Mouse (Mus musculus) heart, postnatal 10 days (tissue): ENCODE results near the gene Evi5. TPM values are rescaled to one million over a fixed set of nuclear protein-coding genes. Genes with fewer than 3 reads are reported as not detected.

ENCODE experiments used
- DNase-seq, 2 experiments: peaks; one replicate each; pipeline ENCODE4 v3.0.0; 2021
- intact Hi-C: fragments of 180-260 bp; cut with DNase I; formaldehyde crosslinking; loops from one replicate; pipeline ENCODE4 v1.15.1; 2025
- total RNA-seq, 2 experiments: library from RNA; stranded (reverse); gene quantifications; 2 replicates each; pipeline ENCODE4 v1.2.3; 2021

The Evi5 gene
- total RNA-seq, 2 experiments from 2014 or later: 38.8 to 39.6 TPM

GRCm38 (mm10) chr5:107829998-107830560, 44.8 kb downstream of the Evi5 start, which contains the start of gene Ube2d2b:
TSS of gene Ube2d2b (plus strand) at chr5:107830099.
- no peak for DNase-seq
- intact Hi-C loops: no loop called here

GRCm38 (mm10) chr5:107822521-107822920, 52.4 kb downstream of the Evi5 start:
- DNase-seq: no peak
- intact Hi-C loops: no loop called here

- intact Hi-C loops: no loop called here
- DNase-seq: peak in 1 of 2 experiments; percentile 30
These were observed 60.3 kb downstream of the Evi5 start for GRCm38 (mm10) chr5:107814651-107815050.

DNA sequence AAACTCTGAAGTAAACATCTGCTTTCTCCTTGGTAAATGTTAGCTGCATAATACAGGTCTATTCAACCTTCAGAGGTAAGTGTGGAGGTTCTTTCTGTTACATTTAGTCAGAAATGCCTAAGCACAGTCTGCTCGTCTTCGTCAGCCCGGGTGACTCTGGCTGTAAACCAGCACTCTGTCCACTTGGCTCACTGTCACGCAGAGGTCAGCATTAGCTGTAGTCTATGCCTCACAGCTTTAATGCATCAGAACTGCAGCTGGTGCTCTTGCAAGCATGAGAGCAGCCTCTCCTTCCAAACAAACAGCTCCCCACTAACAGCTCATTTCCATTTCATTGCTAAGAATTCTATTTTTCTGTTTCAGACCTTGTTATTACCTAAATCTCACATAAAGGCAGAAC, 67.4 kb downstream of the Evi5 start:
- intact Hi-C loops: no loop called here

GRCm38 (mm10) chr5:107802621-107803020, 72.3 kb downstream of the Evi5 start:
- intact Hi-C loops: no loop called here
- no peak for DNase-seq

More for the DNA sequence above, 67.4 kb downstream of the Evi5 start:
- peak; percentile 67 to 75 for DNase-seq

- no peak for DNase-seq
- intact Hi-C loops: no loop called here
These were observed 73.7 kb downstream of the Evi5 start for GRCm38 (mm10) chr5:107801234-107801633.

GRCm38 (mm10) chr5:107798290-107798689, 76.6 kb downstream of the Evi5 start:
- intact Hi-C loops: loop anchor here (5.0 to 10.0 kb wide), 2 partner anchors 186 to 197 kb away; no protein-coding TSS in a partner anchor
- DNase-seq: no peak

DNA sequence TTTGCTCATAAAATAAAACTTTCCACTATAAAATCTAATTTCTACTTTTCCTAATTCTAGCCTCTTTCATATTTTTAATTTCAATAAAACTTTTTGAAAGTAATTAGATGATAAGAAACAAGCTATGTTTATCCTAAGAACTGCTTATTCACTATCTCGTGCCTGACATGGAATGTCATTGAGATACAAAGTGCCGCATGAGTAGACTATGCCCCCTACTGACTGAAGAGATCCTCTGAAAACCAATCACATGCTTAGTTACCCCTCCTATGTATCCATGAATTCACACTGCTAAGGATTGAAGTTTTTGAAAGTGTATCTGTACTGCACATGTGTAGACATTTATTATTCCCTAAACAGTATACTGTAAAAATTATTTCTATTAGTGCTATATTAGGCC, 81.0 kb downstream of the Evi5 start:
- intact Hi-C loops: loop anchor here (10.0 kb wide), 1 partner anchor 201 kb away; no protein-coding TSS in a partner anchor
- DNase-seq: no peak

DNA sequence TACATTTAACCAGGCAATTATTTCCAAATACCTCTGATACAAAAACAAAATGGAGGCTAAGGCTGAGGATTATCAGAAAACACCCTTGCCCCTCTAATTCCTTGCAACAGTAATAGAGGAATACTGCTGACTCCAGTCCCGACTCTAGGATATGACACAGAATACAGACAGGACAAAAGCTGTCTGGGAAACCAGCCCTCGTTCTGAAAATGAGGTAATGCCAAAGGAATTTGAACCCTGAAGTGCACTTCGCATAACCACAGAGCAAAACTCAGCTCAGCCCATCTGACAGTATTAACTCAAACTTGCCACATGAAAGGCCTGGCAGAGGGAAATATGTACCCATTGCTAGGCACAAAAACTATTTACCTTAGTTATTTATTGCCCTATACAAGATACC, 81.6 kb downstream of the Evi5 start:
- intact Hi-C loops: loop anchor here (10.0 kb wide), 1 partner anchor 202 kb away; no protein-coding TSS in a partner anchor
- DNase-seq: peak; percentile 55 to 65

DNA sequence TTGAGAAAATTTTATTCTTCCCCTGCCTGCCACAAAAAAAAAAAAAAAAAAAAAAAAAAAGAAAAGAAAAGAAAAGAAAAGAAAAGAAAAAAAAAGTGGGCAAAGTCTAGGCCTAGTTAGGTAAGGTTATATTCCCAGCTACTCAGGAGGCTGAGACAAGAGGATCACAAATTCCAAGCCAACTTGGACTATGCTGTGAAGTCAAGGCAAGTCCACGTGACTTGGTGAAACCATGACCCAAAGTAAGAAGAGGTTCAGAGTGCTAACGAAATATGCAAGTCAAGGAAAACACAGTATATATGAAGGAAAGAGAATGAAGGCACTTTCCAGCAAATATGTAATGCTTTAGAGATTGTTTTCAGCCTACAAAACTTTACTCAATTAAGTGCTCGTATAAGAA, 82.4 kb downstream of the Evi5 start:
- DNase-seq: no peak
- intact Hi-C loops: loop anchor here (10.0 kb wide), 1 partner anchor 202 kb away; no protein-coding TSS in a partner anchor

- no peak for DNase-seq
- intact Hi-C loops: loop anchor here (10.0 kb wide), 1 partner anchor 203 kb away; no protein-coding TSS in a partner anchor
These were observed 82.9 kb downstream of the Evi5 start for GRCm38 (mm10) chr5:107791966-107792365.

DNA sequence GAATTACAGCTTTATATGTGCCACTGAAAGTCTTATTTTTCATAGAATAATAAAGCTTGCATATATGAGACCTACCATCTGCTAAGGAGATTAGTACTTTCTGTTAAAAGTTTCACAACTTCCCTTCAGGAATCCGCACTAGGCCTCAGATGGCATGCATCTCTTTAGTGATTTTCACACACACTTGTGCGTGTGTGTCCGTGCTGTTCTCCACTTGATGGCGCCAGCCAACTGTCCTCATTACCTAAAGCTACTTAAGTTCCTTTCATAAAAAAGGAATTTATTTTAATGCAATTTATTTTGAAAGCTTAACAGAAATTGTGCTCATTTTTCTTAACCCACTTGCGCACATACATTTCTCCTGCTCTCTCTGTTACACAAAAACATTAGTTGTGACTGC, 85.4 kb downstream of the Evi5 start:
- peak; percentile 15 to 44 for DNase-seq
- intact Hi-C loops: loop anchor here (2.0 kb wide), 1 partner anchor 101 kb away; no protein-coding TSS in a partner anchor

GRCm38 (mm10) chr5:107787682-107788443, 87.0 kb downstream of the Evi5 start:
- DNase-seq: no peak
- intact Hi-C loops: loop anchor here (2.0 kb wide), 1 partner anchor 103 kb away; no protein-coding TSS in a partner anchor

- intact Hi-C loops: no loop called here
- DNase-seq: no peak
These were observed 92.5 kb downstream of the Evi5 start for GRCm38 (mm10) chr5:107782360-107782759.

GRCm38 (mm10) chr5:107778763-107779162, 96.1 kb downstream of the Evi5 start:
- intact Hi-C loops: no loop called here
- DNase-seq: no peak

- intact Hi-C loops: no loop called here
- DNase-seq: no peak
These were observed 97.4 kb downstream of the Evi5 start for GRCm38 (mm10) chr5:107777545-107777830.

DNA sequence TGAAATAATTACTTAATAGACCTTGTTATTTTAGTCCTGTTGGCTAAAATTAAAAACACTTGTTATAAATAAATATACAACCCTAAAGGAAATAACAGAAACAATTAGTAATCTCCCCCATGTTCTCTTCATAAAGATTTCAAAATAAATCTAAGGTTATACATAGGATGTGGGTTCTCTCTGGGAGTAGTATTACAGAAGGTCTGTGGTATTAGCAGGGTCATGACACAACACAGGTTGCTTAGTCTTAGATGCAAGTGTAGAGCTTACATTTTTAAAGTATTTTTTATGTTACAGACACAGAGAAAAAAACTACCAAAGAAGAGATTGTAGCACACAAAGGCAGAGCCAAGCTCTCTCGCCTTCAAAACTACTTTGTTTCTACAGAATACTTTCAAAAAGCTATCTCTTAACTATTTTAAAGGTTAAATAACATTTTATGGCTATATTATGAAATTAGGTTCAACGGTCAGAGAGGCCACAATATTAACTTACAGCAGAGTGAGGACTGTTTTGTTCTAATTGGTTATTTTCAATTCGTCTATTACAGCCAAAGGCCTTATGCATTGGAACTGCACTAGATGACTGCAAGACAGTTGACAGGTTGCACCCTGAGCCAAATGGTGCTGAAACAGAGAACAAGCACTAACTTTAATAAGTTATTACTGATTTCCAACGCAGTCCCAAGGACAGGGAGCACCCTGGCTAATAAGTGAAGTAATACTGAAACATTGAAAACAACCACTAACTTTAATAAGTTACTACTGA, 97.9 kb downstream of the Evi5 start:
- intact Hi-C loops: no loop called here
- DNase-seq: no peak

GRCm38 (mm10) chr5:107775875-107776274, 99.0 kb downstream of the Evi5 start:
- DNase-seq: no peak
- intact Hi-C loops: no loop called here

- intact Hi-C loops: no loop called here
- no peak for DNase-seq
These were observed 102.9 kb downstream of the Evi5 start for GRCm38 (mm10) chr5:107772049-107772448.

- intact Hi-C loops: no loop called here
- no peak for DNase-seq
These were observed 106.7 kb downstream of the Evi5 start for GRCm38 (mm10) chr5:107768224-107768623.

- no peak for DNase-seq
- intact Hi-C loops: no loop called here
These were observed 109.0 kb downstream of the Evi5 start for GRCm38 (mm10) chr5:107765946-107766345.
